Mouse (Mus musculus) liver, embryonic 13.5 days (tissue): ENCODE data around the gene Sgpl1. TPM values are rescaled to one million over a fixed set of nuclear protein-coding genes. Genes with fewer than 3 reads are reported as not detected.

Source experiments
- ATAC-seq: fragments of 200-750 bp; cut with Nextera tagmentation; 2 replicates; pipeline ENCODE4 v1.8.0; 2017; ENCODE audit warnings: low read depth, mild to moderate bottlenecking, moderate number of reproducible peaks, moderate library complexity
- DNase-seq: peaks from one replicate; pipeline ENCODE4 v3.0.0; 2022
- H3K27ac ChIP-seq: fragments of 300-500 bp; sonication (generic); 2 replicates; pipeline ENCODE4 v1.5.1; 2015; ENCODE audit warnings: moderate library complexity, mild to moderate bottlenecking, inconsistent platforms
- H3K27me3 ChIP-seq: fragments of 300-500 bp; sonication (generic); 2 replicates; pipeline ENCODE4 v1.6.1; 2015; ENCODE audit warnings: mild to moderate bottlenecking, inconsistent platforms
- H3K36me3 ChIP-seq: fragments of 300-500 bp; sonication (generic); 2 replicates; pipeline ENCODE4 v1.6.1; 2015; ENCODE audit warnings: mild to moderate bottlenecking, inconsistent platforms
- H3K4me1 ChIP-seq: fragments of 300-500 bp; sonication (generic); replicated peaks from 2 replicates; pipeline ENCODE4 v1.6.1; 2015; ENCODE audit warnings: inconsistent platforms
- H3K4me2 ChIP-seq: fragments of 300-500 bp; sonication (generic); 2 replicates; pipeline ENCODE4 v1.6.1; 2015; ENCODE audit warnings: inconsistent platforms, mild to moderate bottlenecking, moderate library complexity
- H3K4me3 ChIP-seq: fragments of 300-500 bp; sonication (generic); replicated peaks from 2 replicates; pipeline ENCODE4 v1.5.1; 2015; ENCODE audit warnings: mild to moderate bottlenecking, inconsistent platforms
- H3K9ac ChIP-seq: fragments of 300-500 bp; sonication (generic); 2 replicates; pipeline ENCODE4 v1.6.1; 2015; ENCODE audit warnings: mild to moderate bottlenecking, inconsistent platforms
- H3K9me3 ChIP-seq: fragments of 300-500 bp; sonication (generic); replicated peaks from 2 replicates; pipeline ENCODE4 v1.6.1; 2016; ENCODE audit warnings: inconsistent platforms
- whole genome bisulfite sequencing: fragments of 180-500 bp; shearing (Covaris S2); methylation state at CpG from one replicate; pipeline ENCODE4 v1.1.7; 2015; ENCODE audit not compliant: insufficient replicate concordance; 5-methylcytosine and 5-hydroxymethylcytosine counted together
- polyA plus RNA-seq: library from polyadenylated mRNA; unstranded; fragments of >200 nt; fragmentation: Nextera tagmentation; extraction: Ambion mirVana; gene quantifications from 2 replicates; pipeline ENCODE4 v1.2.1, GENCODE M21; 2015

Gene Sgpl1
- polyA plus RNA-seq, 1 experiment from 2014 or later, result 12.5 TPM

DNA sequence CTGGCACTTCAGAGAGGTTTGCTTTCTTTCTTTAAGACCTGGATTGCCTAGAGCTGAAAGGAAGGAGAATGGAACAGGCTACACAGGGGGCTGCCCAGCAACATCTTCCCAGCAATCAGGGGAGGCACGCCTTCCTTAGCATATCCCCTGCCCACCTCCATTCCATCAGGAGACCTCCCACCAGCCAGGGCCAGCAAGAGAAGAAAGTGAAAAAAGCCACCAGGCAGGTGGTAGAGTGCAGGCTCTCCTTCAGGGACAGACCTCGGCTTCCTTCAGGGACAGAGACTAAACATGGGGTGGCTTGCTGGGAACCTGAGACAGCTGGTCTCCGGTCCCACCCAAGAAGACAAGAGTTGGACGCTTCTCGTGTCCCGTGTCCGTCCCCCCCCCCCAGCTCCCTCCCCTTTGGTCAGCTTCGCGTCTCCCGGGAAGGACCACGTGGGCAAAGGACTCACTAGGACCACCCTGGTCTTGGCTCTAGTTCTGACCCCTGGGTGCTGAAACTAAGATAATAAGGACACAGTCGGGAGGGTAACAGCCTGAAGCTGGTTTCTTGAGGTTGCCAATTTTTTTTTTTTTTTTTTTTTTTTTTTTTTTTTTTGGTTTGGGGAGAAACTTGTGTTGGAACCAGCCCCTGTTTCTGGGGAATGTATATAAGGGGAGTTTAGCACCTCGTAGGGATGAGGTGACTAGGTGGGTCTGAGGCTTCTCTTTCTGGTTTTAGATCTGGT lies 27.4 kb upstream of the Sgpl1 start:
- 37% methylated on average over 13 of the region's 13 CpGs for WGBS
- Histone ChIP-seq H3K4me2 (no peak overlapping the region), H3K27ac (no peak overlapping the region), H3K36me3 (no peaks in the 10 kb centered on the region), H3K4me3 (no peak overlapping the region), H3K9ac (no peak overlapping the region), H3K27me3 (peaks cover 33% of the 10 kb centered on the region), H3K9me3 (no peaks in the 10 kb centered on the region), H3K4me1 (peaks cover 4% of the 10 kb centered on the region; the same call in 1 of the 2 replicates)
- ATAC-seq (no peak), DNase-seq (no peak)

DNA sequence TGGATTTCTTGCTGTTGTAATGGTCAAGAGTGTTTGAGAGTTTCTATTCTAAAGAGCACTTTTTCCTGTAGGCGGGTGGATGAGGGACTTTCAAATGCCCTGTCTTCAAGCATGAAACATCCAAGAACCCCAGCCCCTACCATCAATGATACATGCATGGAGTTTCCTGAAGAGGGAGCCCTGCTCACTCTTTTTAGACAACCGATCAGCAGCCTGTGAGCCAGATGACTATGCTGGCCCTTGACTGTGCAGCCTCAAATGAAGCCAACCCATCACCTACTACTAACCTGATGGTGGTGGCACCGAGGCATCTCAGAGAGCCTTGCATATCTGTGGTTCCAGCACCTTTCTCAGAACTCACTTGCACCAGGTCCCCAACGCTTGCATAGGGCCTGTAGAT lies 25.0 kb upstream of the Sgpl1 start:
- H3K4me1 ChIP-seq, result peaks cover 4% of the 10 kb centered on the region; the same call in 1 of the 2 replicates
- 47% methylated on average over 4 of the region's 4 CpGs for WGBS
- H3K4me3 ChIP-seq, result no peak overlapping the region
- no peaks in the 10 kb centered on the region for H3K36me3 ChIP-seq
- no peaks in the 10 kb centered on the region for H3K9me3 ChIP-seq
- no peak overlapping the region for H3K27ac ChIP-seq
- no peak overlapping the region for H3K4me2 ChIP-seq
- ATAC-seq (no peak), DNase-seq (no peak)
- H3K9ac ChIP-seq, result no peak overlapping the region
- H3K27me3 ChIP-seq, result peaks cover 46% of the 10 kb centered on the region

DNA sequence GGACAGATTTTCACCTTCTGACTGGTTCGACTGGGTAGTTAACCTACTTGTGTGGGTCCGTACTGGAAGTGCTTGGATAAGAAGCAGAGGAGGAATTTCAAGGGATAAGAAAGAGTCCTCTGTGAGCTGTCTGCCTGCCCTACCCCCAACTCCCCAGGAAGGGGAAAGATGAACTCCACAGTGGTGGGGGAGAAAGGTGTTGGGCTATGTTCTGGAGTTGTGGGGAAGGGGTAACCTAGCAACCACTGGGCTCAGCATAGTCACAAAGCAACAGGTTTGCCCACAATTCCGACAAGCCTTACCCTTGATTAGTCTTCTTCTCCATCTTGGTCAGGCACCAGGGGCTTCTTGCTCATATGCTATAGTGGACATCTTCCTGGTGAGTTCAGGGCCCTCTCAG lies 24.2 kb upstream of the Sgpl1 start, which contains the start of gene Tbata:
Tbata (plus strand) TSS at position 301 of the 400 bp plus-strand sequence.
- Histone ChIP-seq H3K27ac (no peak within 1 kb of the TSS), H3K36me3 (no peaks in the 10 kb centered on the region), H3K4me1 (peaks cover 4% of the 10 kb centered on the region; the same call in 1 of the 2 replicates), H3K9ac (no peak within 1 kb of the TSS), H3K4me3 (no peak within 1 kb of the TSS), H3K27me3 (peaks cover 46% of the 10 kb centered on the region), H3K4me2 (no peak within 1 kb of the TSS), H3K9me3 (no peaks in the 10 kb centered on the region)
- ATAC-seq (no peak), DNase-seq (no peak)
- WGBS, result 36% methylated on average over 3 of the region's 3 CpGs

DNA sequence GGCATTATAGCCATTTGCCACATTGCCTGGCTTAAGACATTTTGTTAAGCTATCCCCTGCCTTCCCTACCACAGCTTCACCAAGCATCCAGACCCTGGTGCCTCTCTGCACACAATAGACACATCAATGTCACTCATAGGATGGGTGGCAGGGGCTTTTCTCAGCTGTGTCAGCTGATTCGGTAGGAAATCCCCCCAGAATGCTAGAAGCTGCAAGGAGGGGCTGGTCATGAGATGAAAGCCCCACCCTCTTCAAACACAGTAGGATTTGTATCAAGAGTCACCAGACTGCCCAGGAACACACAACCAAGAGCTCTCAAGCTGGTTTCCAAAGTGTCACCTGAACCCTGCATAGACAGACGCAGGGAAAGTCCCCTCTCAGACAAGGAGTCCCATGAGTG lies 20.9 kb upstream of the Sgpl1 start:
- WGBS, result 41% methylated on average over 2 of the region's 2 CpGs
- Histone ChIP-seq H3K36me3 (no peaks in the 10 kb centered on the region), H3K9me3 (no peaks in the 10 kb centered on the region), H3K9ac (no peak overlapping the region), H3K27me3 (peaks cover 20% of the 10 kb centered on the region), H3K4me1 (no peaks in the 10 kb centered on the region), H3K4me3 (no peak overlapping the region), H3K27ac (no peak overlapping the region), H3K4me2 (no peak overlapping the region)
- ATAC-seq (no peak), DNase-seq (no peak)

DNA sequence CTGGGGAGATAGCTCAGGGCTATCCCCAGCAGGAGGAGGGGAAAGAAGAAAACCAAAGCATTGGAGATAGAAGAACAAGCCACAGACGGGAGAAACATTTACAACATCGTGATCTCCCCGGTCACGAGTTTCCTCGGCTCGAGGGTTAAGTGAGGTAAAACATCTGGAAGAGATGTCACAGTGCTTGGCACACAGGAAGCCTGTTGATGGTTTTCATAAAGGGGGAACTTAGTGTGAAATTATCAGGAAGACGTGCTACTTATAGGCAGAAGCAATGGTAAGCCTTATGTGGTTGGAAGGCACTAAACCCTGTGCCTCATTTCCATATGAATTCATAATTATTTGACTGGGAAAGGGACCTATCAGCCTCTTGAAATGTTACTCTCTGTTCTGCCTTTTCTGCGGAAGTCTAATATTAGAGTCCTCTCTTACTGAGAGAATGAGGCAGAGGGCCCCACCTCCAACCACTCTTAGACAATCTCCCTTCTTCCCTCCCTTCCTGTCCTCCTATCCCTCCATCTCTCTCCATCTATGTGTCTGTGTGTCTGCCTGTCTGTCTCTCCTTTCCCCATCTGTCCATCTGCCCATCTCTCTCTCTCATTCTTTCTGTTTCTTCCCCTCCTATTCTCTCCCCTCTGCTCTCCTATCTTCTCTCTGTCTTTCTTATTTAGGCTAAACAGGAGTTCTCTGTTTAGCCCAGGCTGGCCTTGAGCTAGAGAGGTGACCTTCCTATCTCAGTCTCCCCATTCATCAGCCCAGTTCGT lies 20.0 kb upstream of the Sgpl1 start:
- Histone ChIP-seq H3K9me3 (no peaks in the 10 kb centered on the region), H3K36me3 (no peaks in the 10 kb centered on the region), H3K4me3 (no peak overlapping the region), H3K4me1 (no peaks in the 10 kb centered on the region), H3K4me2 (no peak overlapping the region), H3K27ac (no peak overlapping the region), H3K27me3 (peaks cover 20% of the 10 kb centered on the region), H3K9ac (no peak overlapping the region)
- DNase-seq, result no peak
- 49% methylated on average over 9 of the region's 9 CpGs for WGBS
- no peak for ATAC-seq

DNA sequence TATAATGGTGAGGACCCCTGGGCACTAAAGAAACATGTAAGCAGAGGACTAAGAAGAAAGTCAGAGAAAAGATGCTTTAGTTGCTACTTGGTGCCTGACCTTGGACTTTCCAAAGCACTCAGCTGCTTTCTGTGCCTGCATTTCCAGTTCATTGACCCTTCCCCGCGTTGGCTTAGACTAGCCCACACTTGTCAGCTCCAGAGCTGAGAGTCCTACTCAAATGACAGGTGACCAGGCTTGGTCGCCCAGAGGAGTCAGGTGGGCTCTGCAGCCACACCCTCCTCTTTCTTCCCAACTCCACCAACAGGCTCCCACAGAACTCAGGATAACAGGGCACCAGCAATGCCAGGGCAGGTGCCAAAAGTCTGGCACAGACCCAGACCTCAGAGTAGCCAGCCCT lies 14.9 kb upstream of the Sgpl1 start:
- DNase-seq (no peak), ATAC-seq (no peak)
- no peak overlapping the region for H3K27ac ChIP-seq
- H3K4me3 ChIP-seq, result no peak overlapping the region
- 64% methylated on average over 3 of the region's 3 CpGs for WGBS
- no peaks in the 10 kb centered on the region for H3K36me3 ChIP-seq
- H3K27me3 ChIP-seq, result no peaks in the 10 kb centered on the region
- no peaks in the 10 kb centered on the region for H3K9me3 ChIP-seq
- no peak overlapping the region for H3K9ac ChIP-seq
- no peaks in the 10 kb centered on the region for H3K4me1 ChIP-seq
- no peak overlapping the region for H3K4me2 ChIP-seq

DNA sequence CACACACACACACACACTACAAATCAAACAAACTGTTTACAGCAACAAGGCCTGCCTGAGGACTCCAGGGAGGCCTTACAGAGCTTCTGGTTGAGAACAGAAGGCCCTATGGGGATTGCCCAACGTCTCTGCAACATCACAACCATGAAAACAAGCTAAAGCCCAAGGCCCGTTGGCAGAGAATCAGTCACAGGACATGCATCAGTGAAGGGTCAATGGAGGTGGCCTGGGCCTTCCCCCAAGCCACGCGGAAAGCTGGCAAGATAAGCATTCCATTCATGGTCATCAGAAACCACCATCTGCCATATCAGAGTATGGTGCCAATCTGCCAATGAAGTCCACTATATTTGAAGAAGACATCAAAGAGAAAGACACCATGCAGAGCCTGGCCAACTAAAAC lies 13.2 kb upstream of the Sgpl1 start:
- H3K4me3 ChIP-seq, result no peak overlapping the region
- no peak overlapping the region for H3K27ac ChIP-seq
- no peak for ATAC-seq
- no peaks in the 10 kb centered on the region for H3K27me3 ChIP-seq
- H3K4me2 ChIP-seq, result no peak overlapping the region
- H3K9ac ChIP-seq, result no peak overlapping the region
- no peaks in the 10 kb centered on the region for H3K4me1 ChIP-seq
- no peaks in the 10 kb centered on the region for H3K9me3 ChIP-seq
- H3K36me3 ChIP-seq, result no peaks in the 10 kb centered on the region
- no peak for DNase-seq
- 58% methylated on average over 4 of the region's 4 CpGs for WGBS

DNA sequence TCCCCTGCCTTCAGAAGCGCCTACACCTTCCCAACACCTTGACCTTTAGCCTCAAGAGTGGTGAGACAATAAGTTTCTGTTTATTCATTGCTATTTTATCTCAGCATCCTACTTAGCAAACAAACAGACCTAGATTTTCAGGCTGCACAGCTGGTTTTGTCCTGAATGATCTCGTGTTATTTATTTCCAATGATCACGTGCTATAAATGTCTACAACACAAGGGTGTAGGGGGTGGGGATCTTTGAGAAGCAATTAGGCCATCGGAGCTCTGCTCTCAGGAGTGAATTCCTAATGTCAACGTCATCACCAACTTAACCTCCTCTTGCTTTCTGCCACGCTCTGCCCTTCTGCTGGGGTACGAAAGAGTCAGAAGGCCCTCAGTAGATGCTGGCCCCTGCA lies 12.6 kb upstream of the Sgpl1 start:
- no peak overlapping the region for H3K27ac ChIP-seq
- ATAC-seq, result no peak
- 58% methylated on average over 7 of the region's 7 CpGs for WGBS
- no peaks in the 10 kb centered on the region for H3K27me3 ChIP-seq
- H3K36me3 ChIP-seq, result no peaks in the 10 kb centered on the region
- no peak for DNase-seq
- no peak overlapping the region for H3K9ac ChIP-seq
- H3K4me1 ChIP-seq, result peaks cover 4% of the 10 kb centered on the region
- H3K4me2 ChIP-seq, result no peak overlapping the region
- no peaks in the 10 kb centered on the region for H3K9me3 ChIP-seq
- H3K4me3 ChIP-seq, result no peak overlapping the region

DNA sequence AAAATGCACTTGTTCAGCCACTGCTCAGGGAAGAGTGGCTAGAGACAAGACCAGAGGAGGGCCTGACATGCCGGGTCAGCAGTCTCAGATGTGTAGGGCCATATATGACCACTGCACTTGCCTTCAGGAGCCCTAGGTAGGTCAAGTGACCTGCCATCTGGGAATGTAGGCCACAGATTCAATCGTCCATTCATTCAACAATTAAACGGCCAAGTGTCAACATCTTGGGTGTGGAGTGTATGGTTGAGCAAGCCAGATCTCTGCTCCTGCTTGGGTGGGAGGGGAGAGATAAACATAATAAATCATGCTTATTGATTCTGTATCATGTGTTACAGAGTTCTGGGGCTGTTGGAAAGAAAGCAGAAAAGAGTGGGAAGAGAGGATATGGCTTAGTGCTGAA lies 11.1 kb upstream of the Sgpl1 start:
- ATAC-seq, result no peak
- WGBS, result 66% methylated on average over 3 of the region's 3 CpGs
- H3K9ac ChIP-seq, result no peak overlapping the region
- H3K27ac ChIP-seq, result no peak overlapping the region
- no peak overlapping the region for H3K4me3 ChIP-seq
- no peaks in the 10 kb centered on the region for H3K9me3 ChIP-seq
- H3K4me2 ChIP-seq, result no peak overlapping the region
- no peaks in the 10 kb centered on the region for H3K27me3 ChIP-seq
- peaks cover 14% of the 10 kb centered on the region for H3K4me1 ChIP-seq
- no peaks in the 10 kb centered on the region for H3K36me3 ChIP-seq
- DNase-seq, result no peak

DNA sequence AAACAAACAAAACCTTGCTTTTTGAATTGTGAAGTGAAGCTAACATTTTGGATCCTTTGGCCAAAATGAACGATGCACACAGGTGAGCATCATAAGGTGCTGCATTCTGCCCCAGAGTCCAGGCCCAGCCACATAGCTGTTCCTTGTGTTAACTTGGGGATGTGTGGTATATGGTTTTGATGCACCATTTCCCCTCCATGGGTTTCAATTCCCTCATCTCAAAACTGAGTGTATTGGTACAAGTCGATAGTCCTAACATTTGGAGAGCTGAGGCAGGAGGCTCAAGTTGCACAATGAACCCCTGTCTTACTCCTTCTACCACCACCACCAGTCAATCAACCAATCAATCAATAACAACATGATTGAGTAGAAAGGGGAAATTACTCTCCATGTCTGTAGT lies 8.9 kb upstream of the Sgpl1 start:
- peaks cover 23% of the 10 kb centered on the region for H3K4me1 ChIP-seq
- H3K27ac ChIP-seq, result no peak overlapping the region
- no peak overlapping the region for H3K4me2 ChIP-seq
- H3K9ac ChIP-seq, result no peak overlapping the region
- no peak for DNase-seq
- H3K36me3 ChIP-seq, result no peaks in the 10 kb centered on the region
- H3K4me3 ChIP-seq, result no peak overlapping the region
- H3K9me3 ChIP-seq, result no peaks in the 10 kb centered on the region
- ATAC-seq, result no peak
- H3K27me3 ChIP-seq, result no peaks in the 10 kb centered on the region
- WGBS, result 66% methylated on average over 2 of the region's 2 CpGs

DNA sequence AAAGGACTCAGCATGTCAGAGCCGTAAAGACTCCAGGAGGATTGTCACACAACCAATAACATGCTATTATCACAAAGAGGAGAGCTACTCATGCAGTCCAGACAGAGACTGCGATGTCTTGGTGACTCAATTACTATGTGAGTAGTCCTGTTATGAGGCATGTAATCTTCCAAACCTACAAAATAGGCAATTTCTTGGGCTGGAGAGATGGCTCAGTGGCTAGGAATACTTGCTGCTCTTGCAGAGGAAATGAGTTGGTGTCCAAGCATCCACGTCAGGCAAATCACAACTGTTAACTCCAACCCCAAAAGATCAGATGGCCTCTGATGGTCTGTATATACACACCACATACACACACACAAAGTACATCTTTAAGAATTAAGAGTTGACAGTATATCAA lies 8.1 kb upstream of the Sgpl1 start:
- Histone ChIP-seq H3K9me3 (no peaks in the 10 kb centered on the region), H3K36me3 (no peaks in the 10 kb centered on the region), H3K4me3 (no peak overlapping the region), H3K27ac (no peak overlapping the region), H3K4me1 (peaks cover 32% of the 10 kb centered on the region), H3K4me2 (no peak overlapping the region), H3K27me3 (no peaks in the 10 kb centered on the region), H3K9ac (no peak overlapping the region)
- no peak for ATAC-seq
- DNase-seq, result no peak
- WGBS, result 56% methylated on average over 3 of the region's 3 CpGs

DNA sequence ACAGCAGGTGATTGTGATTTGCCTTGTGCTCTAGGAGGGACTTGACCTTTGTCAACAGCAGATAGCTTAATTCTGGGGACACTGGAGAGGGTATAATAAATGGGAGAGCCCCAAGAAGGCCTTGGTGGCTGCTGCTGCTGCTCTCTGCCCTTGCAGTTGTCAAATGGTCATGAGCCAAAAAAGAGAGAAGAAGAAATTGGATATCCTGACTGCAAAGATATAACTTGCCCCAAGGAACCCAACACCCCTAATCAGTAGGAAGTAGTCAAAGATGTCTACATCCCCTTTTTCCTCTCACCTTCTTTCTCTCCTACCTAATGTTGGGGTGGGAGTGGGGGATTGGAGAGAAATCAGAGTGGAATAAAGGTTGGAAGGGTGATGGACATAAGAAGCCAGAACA lies 4.6 kb upstream of the Sgpl1 start:
- no peaks in the 10 kb centered on the region for H3K36me3 ChIP-seq
- no peak overlapping the region for H3K4me3 ChIP-seq
- DNase-seq, result no peak
- no peak overlapping the region for H3K27ac ChIP-seq
- H3K9me3 ChIP-seq, result no peaks in the 10 kb centered on the region
- no peak for ATAC-seq
- peaks cover 62% of the 10 kb centered on the region for H3K4me1 ChIP-seq
- no peak overlapping the region for H3K9ac ChIP-seq
- H3K4me2 ChIP-seq, result no peak overlapping the region
- H3K27me3 ChIP-seq, result no peaks in the 10 kb centered on the region
